Mouse (Mus musculus) hindbrain, postnatal 0 days (tissue): ENCODE data around the gene Fam227b. TPM values are rescaled to one million over a fixed set of nuclear protein-coding genes. Genes with fewer than 3 reads are reported as not detected.

ENCODE experiments used
- ATAC-seq: fragments of 200-750 bp; cut with Nextera tagmentation; 2 replicates; pipeline ENCODE4 v1.8.0; 2017; ENCODE audit warnings: mild to moderate bottlenecking, moderate TSS enrichment, moderate library complexity
- DNase-seq: peaks from one replicate; pipeline ENCODE4 v3.0.0-alpha.2; 2015; ENCODE audit warnings: low spot score
- H3K27ac ChIP-seq: fragments of 300-500 bp; sonication (generic); 2 replicates; pipeline ENCODE4 v1.5.1; 2014; ENCODE audit warnings: mild to moderate bottlenecking
- H3K27me3 ChIP-seq: fragments of 300-500 bp; sonication (generic); 2 replicates; pipeline ENCODE4 v1.6.1; 2014; ENCODE audit warnings: low read length, mixed read lengths; ENCODE audit not compliant: insufficient read depth
- H3K36me3 ChIP-seq: fragments of 300-500 bp; sonication (generic); 2 replicates; pipeline ENCODE4 v1.6.1; 2014; ENCODE audit warnings: low read length, mixed read lengths; ENCODE audit not compliant: insufficient read depth
- H3K4me1 ChIP-seq: fragments of 300-500 bp; sonication (generic); 2 replicates; pipeline ENCODE4 v1.6.1; 2014; ENCODE audit warnings: antibody characterized with exemption, low read length, mixed read lengths; ENCODE audit not compliant: insufficient read depth
- H3K4me2 ChIP-seq: fragments of 300-500 bp; sonication (generic); 2 replicates; pipeline ENCODE4 v1.6.1; 2014; ENCODE audit warnings: low read depth, mild to moderate bottlenecking, low read length, moderate library complexity, mixed read lengths
- H3K4me3 ChIP-seq: fragments of 300-500 bp; sonication (generic); 2 replicates; pipeline ENCODE4 v1.5.1; 2014; ENCODE audit warnings: low read length
- H3K9ac ChIP-seq: fragments of 300-500 bp; sonication (generic); replicated peaks from 2 replicates; pipeline ENCODE4 v1.6.1; 2014; ENCODE audit warnings: mild to moderate bottlenecking, low read length, moderate library complexity, mixed read lengths
- H3K9me3 ChIP-seq: fragments of 300-500 bp; sonication (generic); 2 replicates; pipeline ENCODE4 v1.6.1; 2016; ENCODE audit warnings: low read length, mixed read lengths
- CTCF ChIP-seq: IDR thresholded peaks from 2 replicates; pipeline ENCODE4 v1.5.1; 2016; ENCODE audit warnings: antibody characterized with exemption, control low read depth, low read depth
- WGBS: fragments of 180-500 bp; shearing (Covaris S2); extraction: QIAGEN DNeasy Blood & Tissue Kit; methylation state at CpG from one replicate; pipeline ENCODE4 v1.1.7; 2014; 5-methylcytosine and 5-hydroxymethylcytosine counted together
- polyA plus RNA-seq: library from polyadenylated mRNA; unstranded; fragments of >200 nt; fragmentation: Nextera tagmentation; extraction: Ambion mirVana; gene quantifications from 2 replicates; pipeline ENCODE4 v1.2.1, GENCODE M21; 2015
- total RNA-seq: library from RNA; depleted of rRNA; stranded (reverse); fragments of >200 nt; gene quantifications from 2 replicates; pipeline ENCODE4 v1.2.3, GENCODE M21; 2014

Fam227b gene
- total and polyA plus RNA-seq, 2 experiments from 2014 or later: 0.16 to 0.20 TPM

GRCm38 (mm10) chr2:126035013-126035770 is 116.6 kb downstream of the Fam227b start:
- no peak overlapping the region for H3K27ac ChIP-seq
- TF ChIP-seq CTCF: no peak
- no peaks in the 10 kb centered on the region for H3K9me3 ChIP-seq
- no peaks in the 10 kb centered on the region for H3K36me3 ChIP-seq
- no peak overlapping the region for H3K4me3 ChIP-seq
- ATAC-seq (no peak), DNase-seq (no peak)
- H3K4me2 ChIP-seq: peak overlapping the region; percentile 5; the same call in 1 of the 2 replicates
- H3K4me1 ChIP-seq: no peaks in the 10 kb centered on the region
- no peaks in the 10 kb centered on the region for H3K27me3 ChIP-seq
- WGBS: 81% methylated on average over 15 of the region's 15 CpGs
- H3K9ac ChIP-seq: no peak overlapping the region

DNA sequence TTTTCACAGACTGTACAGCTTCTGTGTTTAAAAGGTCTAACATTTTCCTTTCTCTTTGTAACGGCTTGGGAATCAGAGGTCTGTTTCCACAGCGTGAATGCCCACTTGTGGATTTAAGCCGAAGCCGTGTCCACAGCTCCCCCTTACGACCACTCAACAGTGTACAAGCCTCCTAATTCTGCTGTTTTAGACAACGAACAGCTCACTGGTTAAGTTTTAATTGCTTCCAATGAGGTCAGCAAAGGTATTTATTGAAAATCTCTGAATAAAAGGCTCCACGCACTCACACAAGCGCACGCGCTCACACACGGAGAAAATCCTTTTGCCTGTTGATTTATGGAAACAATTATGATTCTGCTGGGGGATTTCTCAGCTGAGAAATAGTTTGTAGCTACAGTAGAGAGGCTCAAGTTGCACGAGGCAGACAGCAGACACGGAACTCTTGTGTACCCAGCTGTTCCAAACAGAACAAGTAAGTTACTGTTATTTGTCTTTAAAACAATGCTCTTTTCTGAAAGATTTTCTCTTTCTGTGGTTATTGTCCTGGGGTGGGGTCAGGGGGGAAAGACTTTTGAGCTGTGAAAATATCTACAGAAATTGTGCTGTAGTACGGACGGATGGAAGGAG is 117.3 kb downstream of the Fam227b start, which contains the start of gene Fgf7:
TSS of gene Fgf7 (plus strand) at position 280 of the 627 bp plus-strand sequence.
- Histone ChIP-seq H3K9me3 (no peaks in the 10 kb centered on the region), H3K4me2 (peak within 1 kb of the TSS; percentile 5; the same call in 1 of the 2 replicates), H3K4me3 (no peak within 1 kb of the TSS), H3K9ac (no peak within 1 kb of the TSS), H3K4me1 (no peaks in the 10 kb centered on the region), H3K36me3 (no peaks in the 10 kb centered on the region), H3K27me3 (no peaks in the 10 kb centered on the region), H3K27ac (no peak within 1 kb of the TSS)
- 62% methylated on average over 15 of the region's 15 CpGs for WGBS
- DNase-seq (peak; percentile 55), ATAC-seq (peak; percentile 78)
- TF ChIP-seq CTCF: peak; percentile 61

GRCm38 (mm10) chr2:126033114-126033972 is 118.5 kb downstream of the Fam227b start:
- Histone ChIP-seq H3K27me3 (no peaks in the 10 kb centered on the region), H3K9me3 (no peaks in the 10 kb centered on the region), H3K4me1 (no peaks in the 10 kb centered on the region), H3K36me3 (no peaks in the 10 kb centered on the region), H3K4me3 (no peak overlapping the region), H3K9ac (no peak overlapping the region), H3K27ac (no peak overlapping the region), H3K4me2 (no peak overlapping the region)
- 80% methylated on average over 8 of the region's 8 CpGs for WGBS
- TF ChIP-seq CTCF: peak; percentile 79
- peak; percentile 56; the same call in 1 of the 2 replicates for ATAC-seq
- peak; percentile 54 for DNase-seq

DNA sequence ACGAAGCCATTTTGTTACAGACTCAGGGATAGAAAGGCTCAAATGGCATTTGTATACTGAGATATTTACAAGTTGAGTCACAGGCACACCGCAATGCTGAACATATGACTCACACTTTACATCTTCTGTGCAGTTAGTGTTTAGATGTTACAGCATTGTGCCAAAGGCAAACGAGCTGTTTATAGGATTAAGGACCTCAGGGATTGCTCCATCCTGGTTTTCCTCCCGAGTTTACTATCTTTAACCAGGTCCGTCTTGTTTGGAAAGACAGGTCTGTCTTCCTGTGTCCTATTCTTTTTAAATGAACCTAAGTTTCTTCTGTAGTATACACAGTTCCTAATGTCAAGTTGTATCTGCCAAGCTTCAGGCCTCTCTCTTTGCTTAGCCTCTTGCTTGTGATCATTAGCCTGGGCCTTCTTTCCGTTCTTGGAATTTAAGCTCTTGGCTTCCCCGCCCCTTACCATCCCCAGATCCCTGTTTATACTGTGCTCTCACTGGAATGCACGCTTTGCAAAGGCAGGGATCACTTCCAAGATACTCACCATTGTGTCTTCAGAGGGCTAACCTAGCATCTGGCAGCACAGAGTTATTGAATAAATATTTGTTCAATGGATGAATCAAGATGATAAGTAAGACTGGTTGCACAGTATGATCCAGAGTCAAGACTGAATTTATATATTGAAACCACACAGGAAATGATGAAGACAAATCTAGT is 120.5 kb downstream of the Fam227b start:
- Histone ChIP-seq H3K4me2 (no peak overlapping the region), H3K9me3 (no peaks in the 10 kb centered on the region), H3K4me1 (no peaks in the 10 kb centered on the region), H3K27ac (no peak overlapping the region), H3K9ac (no peak overlapping the region), H3K36me3 (no peaks in the 10 kb centered on the region), H3K27me3 (no peaks in the 10 kb centered on the region), H3K4me3 (no peak overlapping the region)
- no peak for TF ChIP-seq CTCF
- DNase-seq (no peak), ATAC-seq (no peak)
- 72% methylated on average over 8 of the region's 8 CpGs for WGBS

- no peak for DNase-seq
- Histone ChIP-seq H3K36me3 (no peaks in the 10 kb centered on the region), H3K4me2 (no peak overlapping the region), H3K27me3 (no peaks in the 10 kb centered on the region), H3K9ac (no peak overlapping the region), H3K4me1 (no peaks in the 10 kb centered on the region), H3K4me3 (no peak overlapping the region), H3K9me3 (no peaks in the 10 kb centered on the region), H3K27ac (no peak overlapping the region)
- ATAC-seq: no peak
- no peak for TF ChIP-seq CTCF
- 36% methylated on average over 3 of the region's 3 CpGs for WGBS
These were observed 135.9 kb downstream of the Fam227b start for GRCm38 (mm10) chr2:126015763-126016473.
